Mouse (Mus musculus): ENCODE measurements at regions not wholly inside any gene's neighbourhood (a gene's known extent, or its start where the extent isn't known, plus 50 kb on each side); places are given as distances from the start of the nearest gene placed in this dataset.

- TF ChIP-seq CTCF (IDR thresholded peaks at IDR 0.05; ENCODE audit: extremely low read depth, insufficient read depth, insufficient read length, insufficient replicate concordance) (no peak), POLR2A (IDR thresholded peaks at IDR 0.05; ENCODE audit: low read depth, low read length) (no peak)
Measured at GRCm38 (mm10) chr14:31964831-31965230, 64.0 kb upstream of the Galnt15 start.

Data from spleen, adult 2 months (tissue).